Mouse (Mus musculus) heart, adult 18-20 months (tissue): ENCODE results near the gene Cdh24. TPM values are rescaled to one million over a fixed set of nuclear protein-coding genes. Genes with fewer than 3 reads are reported as not detected.
"Not testable (repeated sequence)": the region's sequence is repeated elsewhere in the genome, so short reads cannot be mapped to it uniquely, and the experiment has no call there.

ENCODE experiments used
- DNase-seq, 2 experiments: peaks; one replicate each; pipeline ENCODE4 v3.0.0; 2021 to 2022; ENCODE audit warnings: mixed read lengths in 1 of 2
- total RNA-seq, 2 experiments: library from RNA; stranded (reverse); gene quantifications; 2 replicates each; pipeline ENCODE4 v1.2.3; 2021

Gene Cdh24
- total RNA-seq, 2 experiments from 2014 or later, result 0.12 to 0.59 TPM

- DNase-seq, result no peak
Measured at GRCm38 (mm10) chr14:54642224-54642944, 1.2 kb upstream of the Cdh24 start.

- no peak for DNase-seq
Measured at GRCm38 (mm10) chr14:54640946-54641304, 239 bp downstream of the Cdh24 start, which contains the start of gene Gm17606. Gm17606 (plus strand) TSS chr14:54640952.

- no peak for DNase-seq
Measured at GRCm38 (mm10) chr14:54640121-54640520, 1.0 kb downstream of the Cdh24 start.

GRCm38 (mm10) chr14:54638210-54638609 lies 3.0 kb downstream of the Cdh24 start:
- no peak for DNase-seq

- peak in 1 of 2 experiments; percentile 60 for DNase-seq
Measured at GRCm38 (mm10) chr14:54636954-54637353, 4.2 kb downstream of the Cdh24 start.

GRCm38 (mm10) chr14:54634182-54634581 lies 7.0 kb downstream of the Cdh24 start:
- DNase-seq, result no peak

- DNase-seq, result no peak
Measured at GRCm38 (mm10) chr14:54632252-54632651, 8.9 kb downstream of the Cdh24 start.

- no peak for DNase-seq
Measured at GRCm38 (mm10) chr14:54631240-54631599, 9.9 kb downstream of the Cdh24 start.

GRCm38 (mm10) chr14:54630583-54631239 lies 10.5 kb downstream of the Cdh24 start:
- DNase-seq, result no peak

- no peak for DNase-seq
Measured at GRCm38 (mm10) chr14:54629797-54630196, 11.4 kb downstream of the Cdh24 start.

- no peak for DNase-seq
Measured at GRCm38 (mm10) chr14:54628103-54628502, 13.1 kb downstream of the Cdh24 start.

GRCm38 (mm10) chr14:54624976-54625375 lies 16.2 kb downstream of the Cdh24 start:
- DNase-seq, result no peak

- no peak for DNase-seq
Measured at GRCm38 (mm10) chr14:54623334-54623733, 17.8 kb downstream of the Cdh24 start.

- DNase-seq, result no peak
Measured at GRCm38 (mm10) chr14:54621133-54621532, 20.0 kb downstream of the Cdh24 start, which contains the start of gene Psmb11. Psmb11 (plus strand) TSS chr14:54621433.

- peak; percentile 91 to 93 for DNase-seq
Measured at GRCm38 (mm10) chr14:54617897-54618365, 23.2 kb downstream of the Cdh24 start, which contains the start of gene Psmb5. Psmb5 (minus strand) TSS chr14:54618022.

- no peak for DNase-seq
Measured at GRCm38 (mm10) chr14:54617152-54617896, 23.8 kb downstream of the Cdh24 start.

- DNase-seq, result no peak
Measured at GRCm38 (mm10) chr14:54616226-54616825, 24.8 kb downstream of the Cdh24 start.

- DNase-seq, result not testable (repeated sequence)
Measured at GRCm38 (mm10) chr14:54614130-54614529, 27.0 kb downstream of the Cdh24 start.

- no peak for DNase-seq
Measured at GRCm38 (mm10) chr14:54610648-54611047, 30.5 kb downstream of the Cdh24 start.

GRCm38 (mm10) chr14:54609962-54610361 lies 31.2 kb downstream of the Cdh24 start:
- DNase-seq, result no peak

GRCm38 (mm10) chr14:54609245-54609644 lies 31.9 kb downstream of the Cdh24 start:
- DNase-seq, result no peak

- DNase-seq, result no peak
Measured at GRCm38 (mm10) chr14:54607226-54607625, 33.9 kb downstream of the Cdh24 start.
